Mouse (Mus musculus) erythroblast, embryonic 14.5 days (primary cell): ENCODE results near the gene Filip1l.

Source experiments
- GATA1 ChIP-seq: IDR thresholded peaks from 2 replicates; pipeline ENCODE4 v1.6.1; 2012; ENCODE audit warnings: low read length, inconsistent platforms, mixed read lengths
- TAL1 ChIP-seq: IDR thresholded peaks from 3 replicates; pipeline ENCODE4 v1.6.1; 2012; ENCODE audit warnings: low read length, inconsistent platforms, mixed read lengths

DNA sequence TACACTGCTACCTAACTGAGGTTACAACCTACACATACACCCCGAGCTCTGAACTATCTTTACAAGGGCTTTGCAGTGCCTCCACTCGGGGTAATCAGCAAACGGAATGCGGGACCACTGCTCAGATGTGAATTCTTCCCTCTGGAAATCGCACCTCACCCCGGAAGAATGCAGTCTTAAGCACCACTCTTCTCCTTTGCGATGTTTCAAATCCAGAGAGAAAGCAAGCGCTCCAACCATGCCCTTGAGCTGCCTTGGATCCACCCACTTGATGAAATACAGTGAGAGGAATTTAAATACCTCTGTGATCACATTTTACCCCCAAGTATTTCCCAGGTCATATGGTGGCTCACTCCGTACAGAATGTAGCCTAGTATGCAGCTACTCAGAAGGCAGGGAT is 64.1 kb downstream of the Filip1l start:
- no peak for TF ChIP-seq TAL1
- no peak for TF ChIP-seq GATA1
